Mouse (Mus musculus) spleen, postnatal 4 days (tissue): ENCODE data around the gene Tsr3.
A peak's percentile ranks its signal among the peaks of the same experiment; 100 is the strongest.
"Not testable (repeated sequence)": the region's sequence is repeated elsewhere in the genome, so short reads cannot be mapped to it uniquely, and the experiment has no call there.

Experiments used
- DNase-seq, 2 experiments: peaks; one replicate each; pipeline ENCODE4 v3.0.0; 2022; ENCODE audit warnings: low spot score in 2 of 2

Tsr3 gene

GRCm38 (mm10) chr17:25239695-25240636 lies at the start of gene Tsr3, which contains the start of gene Gnptg:
Tsr3 (plus strand) TSS chr17:25240170.
Gnptg (minus strand) TSS chr17:25240124.
- DNase-seq, result peak; percentile 77 to 88

- DNase-seq, result no peak
Measured at GRCm38 (mm10) chr17:25202401-25202800, 37.6 kb upstream of the Tsr3 start.

- DNase-seq, result no peak
Measured at GRCm38 (mm10) chr17:25210006-25210405, 30.0 kb upstream of the Tsr3 start.

DNA sequence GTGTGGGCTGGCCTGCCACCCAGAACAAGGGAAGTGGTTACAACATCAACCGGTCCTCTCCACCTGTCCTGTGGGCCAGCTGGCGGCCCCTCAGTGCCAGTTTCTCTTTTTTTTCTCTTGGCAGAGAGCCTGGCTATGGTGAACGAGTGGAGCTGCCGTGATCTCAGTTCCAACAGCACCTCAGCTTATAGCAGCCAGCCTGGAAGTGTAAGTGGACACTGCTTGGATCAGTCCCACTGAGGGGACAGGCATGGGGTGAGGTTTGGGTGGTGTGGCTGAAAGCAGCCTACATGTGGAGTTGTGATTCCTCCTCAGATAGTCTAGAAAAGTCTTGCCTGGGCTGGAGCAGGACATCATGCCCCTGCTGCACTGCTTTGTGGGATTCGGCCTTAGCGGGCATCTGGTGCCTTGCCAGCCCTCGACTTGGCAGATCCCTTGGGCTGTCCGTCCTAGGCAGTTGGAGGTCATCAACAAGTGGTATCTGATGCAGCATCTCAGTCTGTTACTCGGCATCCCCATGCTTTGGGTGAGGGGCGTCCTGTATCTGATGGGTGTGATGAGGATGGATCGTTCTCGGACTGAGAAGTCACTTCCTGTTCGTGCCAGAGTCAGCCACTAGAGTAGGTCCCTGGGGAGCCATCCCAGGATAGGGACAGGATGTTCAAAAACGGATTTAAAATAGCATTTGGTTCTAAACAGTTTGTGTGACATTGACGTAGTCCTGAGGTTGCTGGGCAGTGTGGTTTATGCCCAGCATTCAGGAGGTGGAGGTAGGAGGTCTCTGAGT lies 29.1 kb upstream of the Tsr3 start:
- no peak for DNase-seq

DNA sequence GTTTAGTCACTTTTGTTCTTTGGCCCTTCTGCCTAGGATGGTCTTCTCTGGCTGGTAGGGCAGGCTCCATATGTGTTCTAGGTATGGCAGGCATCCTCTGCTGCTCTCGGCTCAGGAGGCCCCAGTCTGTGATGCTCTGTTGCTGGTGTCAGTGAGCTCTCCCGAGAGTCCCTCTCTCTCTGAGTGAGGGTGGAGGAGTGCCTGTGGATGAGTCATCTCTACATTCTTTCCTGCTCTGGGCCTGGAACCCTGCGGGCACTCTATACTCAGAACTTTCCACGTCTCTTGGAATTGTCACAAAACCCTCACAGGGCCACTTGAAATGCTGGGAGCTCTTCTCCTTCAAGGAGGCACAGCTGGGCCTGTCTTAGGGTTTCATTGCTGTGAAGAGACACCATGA lies 28.3 kb upstream of the Tsr3 start:
- no peak for DNase-seq

- no peak for DNase-seq
Measured at GRCm38 (mm10) chr17:25215431-25215830, 24.5 kb upstream of the Tsr3 start.

DNA sequence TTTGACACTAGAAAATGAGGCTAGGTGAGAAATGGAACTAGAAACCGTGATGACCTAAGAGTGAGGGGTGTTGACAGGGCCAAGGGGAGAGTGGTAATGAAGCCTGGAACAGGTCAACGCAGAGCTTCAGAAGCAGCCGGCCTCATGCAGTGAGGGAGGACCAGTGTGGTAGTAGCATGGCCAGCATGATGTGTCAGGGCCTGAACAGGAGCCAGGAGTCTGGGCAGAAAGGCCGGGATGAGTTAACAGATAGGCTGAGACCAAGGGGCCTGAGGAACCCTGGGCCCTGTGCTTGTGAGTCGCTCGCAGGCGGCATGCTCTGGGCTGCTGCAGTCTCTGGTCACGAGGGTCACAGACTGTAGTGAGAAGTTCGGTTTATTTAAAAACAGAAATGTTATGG lies 21.0 kb upstream of the Tsr3 start:
- no peak for DNase-seq

DNA sequence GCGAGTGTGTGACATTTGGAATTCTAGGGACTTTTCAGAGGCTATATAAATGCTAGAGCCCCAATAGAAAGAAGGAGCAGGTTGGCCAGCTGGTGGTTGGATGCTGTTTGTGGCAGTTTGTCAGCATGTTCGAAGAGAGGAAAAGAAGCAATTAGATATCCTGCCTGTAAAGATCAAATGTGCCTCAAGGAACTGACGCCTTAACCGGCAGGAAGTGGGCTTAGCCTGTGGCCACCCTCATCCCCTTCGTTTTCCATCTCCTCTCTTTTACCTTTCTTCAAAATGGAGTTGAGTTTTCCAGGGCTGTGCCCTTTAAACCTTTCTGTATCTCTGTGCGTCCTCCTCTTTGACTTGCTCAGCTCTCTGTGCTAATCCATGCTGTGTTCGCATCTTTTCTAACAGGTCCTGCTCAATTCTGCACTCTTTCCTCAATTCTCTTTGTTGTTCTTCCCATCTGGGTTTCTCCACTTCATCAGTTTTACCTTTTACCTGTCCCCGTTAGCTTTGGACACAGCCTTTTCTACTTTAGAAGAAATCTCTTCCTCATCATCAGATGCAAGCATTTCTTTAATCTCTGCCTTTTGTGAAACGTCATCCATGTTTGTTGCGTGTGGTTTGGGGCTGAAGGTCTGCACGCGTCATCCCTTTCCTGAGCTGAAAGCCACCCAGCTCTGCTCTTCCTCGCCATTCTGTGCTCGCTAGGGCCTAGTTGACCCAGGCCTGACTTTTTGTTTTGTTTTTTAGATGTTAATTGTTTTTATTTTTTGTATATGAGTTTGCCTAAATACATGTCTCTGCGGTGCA lies 20.3 kb upstream of the Tsr3 start:
- no peak for DNase-seq

DNA sequence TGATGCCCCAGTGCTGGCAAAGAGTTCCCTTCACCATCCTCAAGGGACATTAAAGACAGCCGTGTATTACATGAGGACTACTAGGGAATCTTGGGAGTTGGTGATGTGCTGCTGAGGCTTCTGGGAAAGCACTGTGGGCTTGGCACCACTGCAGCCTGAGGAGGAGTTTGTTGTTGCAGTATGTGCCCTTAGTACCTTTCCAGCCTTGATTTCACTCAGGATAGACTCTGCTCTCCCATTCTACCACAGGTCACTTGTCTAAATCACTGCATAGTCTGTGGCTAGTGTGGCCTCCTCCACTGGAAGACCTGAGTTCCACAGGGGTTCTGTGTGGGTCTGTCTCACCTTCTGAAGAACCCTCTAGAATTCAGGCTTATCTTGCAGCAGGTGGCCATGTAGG lies 19.2 kb upstream of the Tsr3 start:
- DNase-seq, result no peak

GRCm38 (mm10) chr17:25221821-25222503 lies 18.0 kb upstream of the Tsr3 start:
- peak; percentile 76 to 84 for DNase-seq

- DNase-seq, result not testable (repeated sequence)
Measured at GRCm38 (mm10) chr17:25222504-25222940, 17.4 kb upstream of the Tsr3 start.

- no peak for DNase-seq
Measured at GRCm38 (mm10) chr17:25222951-25223601, 16.9 kb upstream of the Tsr3 start.

GRCm38 (mm10) chr17:25224586-25225222 lies 15.3 kb upstream of the Tsr3 start:
- DNase-seq, result no peak

DNA sequence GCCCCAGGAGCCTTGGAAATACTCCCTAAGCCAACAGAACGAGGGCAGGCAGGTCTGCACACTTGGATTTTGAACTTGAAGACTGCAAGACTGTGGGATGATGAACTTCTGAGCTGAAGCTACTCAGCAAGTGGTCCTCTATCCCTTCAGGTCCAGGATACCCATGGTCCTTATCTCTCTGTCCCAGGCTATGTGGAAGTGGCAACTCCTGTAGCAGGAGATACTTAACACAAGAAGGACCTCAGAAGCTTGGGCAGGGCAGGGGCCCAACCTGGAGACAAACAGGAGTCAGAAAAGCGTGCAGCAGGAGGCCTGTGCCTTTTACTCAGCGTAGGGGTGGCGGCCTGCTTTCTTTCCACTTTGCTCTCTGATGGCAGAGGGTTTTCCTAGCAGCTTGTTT lies 14.3 kb upstream of the Tsr3 start:
- DNase-seq, result no peak

DNA sequence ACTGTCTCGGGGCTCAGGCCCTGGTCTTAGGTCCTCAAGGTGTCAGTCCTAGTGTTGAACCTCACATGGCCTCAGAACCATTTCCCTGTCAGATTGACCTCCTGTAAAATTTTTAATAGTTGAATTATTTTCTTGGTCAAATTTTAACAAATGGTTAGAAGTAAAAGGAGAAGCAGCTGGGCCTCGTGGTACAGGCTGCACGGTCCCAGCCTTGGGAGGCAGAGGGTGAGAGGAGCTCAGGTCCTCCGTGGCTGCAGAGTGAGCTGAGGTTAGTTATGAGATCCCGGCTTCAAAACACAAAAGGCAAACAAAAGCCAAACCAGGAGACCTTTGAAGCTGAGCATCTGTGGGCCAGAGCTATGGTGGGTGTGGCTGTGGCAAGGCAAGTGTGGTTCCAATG lies 12.0 kb upstream of the Tsr3 start:
- DNase-seq, result no peak

GRCm38 (mm10) chr17:25230014-25230655 lies 9.8 kb upstream of the Tsr3 start:
- DNase-seq, result not testable (repeated sequence)

- no peak for DNase-seq
Measured at GRCm38 (mm10) chr17:25230700-25231099, 9.3 kb upstream of the Tsr3 start.

GRCm38 (mm10) chr17:25231621-25232020 lies 8.3 kb upstream of the Tsr3 start:
- not testable (repeated sequence) for DNase-seq

GRCm38 (mm10) chr17:25235635-25236034 lies 4.3 kb upstream of the Tsr3 start:
- DNase-seq, result no peak
